Mouse (Mus musculus): Measurements from ENCODE around the gene Hnrnpk.
A peak's percentile ranks its signal among the peaks of the same experiment; 100 is the strongest.
"Not testable (repeated sequence)": the region's sequence is repeated elsewhere in the genome, so short reads cannot be mapped to it uniquely, and the experiment has no call there.

The Hnrnpk gene

DNA sequence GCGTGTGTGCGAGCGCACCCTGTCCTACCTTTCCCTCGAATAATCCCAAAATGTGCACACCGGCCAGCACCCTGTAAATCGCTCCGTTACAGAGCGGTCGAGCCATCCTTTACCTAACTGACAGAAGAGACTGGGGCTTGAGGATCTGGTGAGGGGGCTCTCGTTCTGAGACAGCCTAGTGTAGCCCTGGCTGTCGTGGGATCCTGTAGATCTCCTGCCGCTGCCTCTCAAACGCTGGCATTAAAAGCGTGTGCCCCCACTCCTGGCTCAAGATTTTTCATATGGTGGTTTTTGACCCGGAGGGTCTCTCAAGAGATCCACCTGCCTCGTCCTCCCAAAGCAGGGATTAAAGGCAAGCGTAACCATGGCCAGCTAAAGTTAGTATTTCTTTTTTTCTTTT lies at the start of gene Hnrnpk:
TSS of gene Hnrnpk (minus strand) at position 101 of the 400 bp plus-strand sequence.
- not testable (repeated sequence) for DNase-seq

DNA sequence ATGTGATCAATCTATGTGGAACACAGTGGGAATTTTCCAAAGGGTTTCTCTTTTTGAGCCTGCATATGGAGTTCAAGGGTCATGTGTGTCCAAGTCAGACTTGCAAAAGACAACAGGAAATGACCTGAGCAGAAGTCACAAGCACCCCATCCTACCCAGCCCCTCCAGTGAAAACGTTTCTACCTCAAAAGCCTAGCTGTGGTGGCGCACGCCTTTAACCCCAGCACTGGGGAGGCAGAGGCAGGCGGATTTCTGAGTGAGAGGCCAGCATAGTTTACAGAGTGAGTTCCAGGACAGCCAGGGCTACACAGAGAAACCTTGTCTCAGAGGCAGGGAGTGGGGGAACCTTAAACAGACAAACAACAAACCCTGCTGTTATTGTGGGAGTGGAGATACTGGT lies 49.1 kb upstream of the Hnrnpk start:
- DNase-seq = no peak

- no peak for DNase-seq
Measured at GRCm38 (mm10) chr13:58450459-58451182, 47.5 kb upstream of the Hnrnpk start.

DNA sequence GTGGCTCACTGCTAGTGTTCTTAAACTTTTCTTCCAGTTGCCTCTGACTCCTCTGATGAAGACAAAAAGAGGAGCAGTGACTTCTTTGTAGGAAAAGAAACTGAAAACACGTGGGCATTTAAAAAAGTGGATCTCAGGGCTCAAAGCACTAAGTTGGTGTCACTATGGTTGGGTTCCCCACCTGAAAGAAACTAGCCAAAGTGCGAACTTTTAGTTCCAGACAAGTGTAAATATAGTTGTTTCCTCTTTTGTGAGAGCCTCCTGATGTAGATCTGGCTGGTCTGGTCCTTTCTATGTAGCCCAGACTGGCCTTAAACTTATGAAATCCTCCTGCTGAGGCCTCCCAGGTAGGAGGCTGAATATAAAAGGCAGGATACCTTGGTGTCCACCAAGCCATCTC lies 43.4 kb upstream of the Hnrnpk start:
- no peak for DNase-seq

DNA sequence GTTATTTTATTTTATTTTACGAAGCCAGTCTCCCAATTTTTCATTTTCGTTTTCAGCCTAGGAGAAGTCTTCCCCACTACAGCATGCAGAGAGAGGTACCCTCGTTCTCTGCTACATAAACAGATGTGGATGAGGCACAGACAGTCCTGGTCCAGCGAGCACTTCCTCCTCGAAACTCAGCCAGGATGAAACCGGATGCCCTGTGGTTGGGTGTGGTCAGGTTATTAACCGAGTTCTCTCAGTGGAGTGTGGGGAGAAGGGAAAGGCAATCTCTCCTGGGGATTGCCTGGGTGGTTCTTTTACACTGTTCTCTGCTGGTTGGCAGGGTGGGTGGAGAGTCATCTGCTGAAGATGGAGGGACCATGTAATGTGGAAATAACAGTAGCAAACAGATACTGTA lies 40.6 kb upstream of the Hnrnpk start:
- DNase-seq = peak; percentile 42 to 66

DNA sequence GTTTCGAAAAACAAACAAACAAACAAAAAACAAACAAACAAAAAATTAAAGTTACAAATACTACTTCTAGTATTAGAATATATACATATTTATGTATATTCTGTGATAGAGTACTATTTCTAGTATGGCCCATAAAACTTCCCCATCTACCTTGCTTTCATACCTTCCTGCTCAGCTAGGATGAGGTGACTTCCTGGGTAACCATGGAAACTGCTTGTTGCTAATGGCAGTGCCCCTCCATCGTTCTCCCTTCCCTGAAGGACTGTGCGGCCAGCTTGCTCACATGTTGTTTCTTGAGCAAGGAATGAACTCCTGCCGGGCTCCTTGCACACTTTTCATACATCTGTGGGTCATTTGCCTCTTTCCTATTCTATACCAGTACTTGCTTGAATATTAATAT lies 40.2 kb upstream of the Hnrnpk start:
- no peak for DNase-seq

DNA sequence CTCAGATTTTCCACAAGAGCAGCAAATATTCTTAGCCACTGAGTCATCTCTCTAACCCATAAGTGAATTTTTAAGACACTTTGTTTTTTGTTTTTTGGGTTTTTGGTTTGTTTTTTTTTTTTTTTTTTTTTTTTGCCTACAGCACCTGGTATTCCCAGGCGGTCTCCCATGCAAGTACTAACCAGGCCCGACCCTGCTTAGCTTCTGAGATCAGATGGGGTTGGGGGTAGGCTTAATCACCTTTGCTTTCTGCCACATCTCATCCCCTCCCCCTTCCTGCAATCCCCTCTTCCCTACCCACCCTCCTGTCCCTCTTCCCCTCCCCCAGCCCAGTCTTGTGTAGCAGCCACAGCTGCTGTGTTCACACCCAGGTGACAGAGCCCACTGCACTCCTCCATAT lies 36.6 kb upstream of the Hnrnpk start:
- no peak for DNase-seq

- DNase-seq = peak; percentile 27 to 46
Measured at GRCm38 (mm10) chr13:58423061-58423660, 20.0 kb upstream of the Hnrnpk start.

GRCm38 (mm10) chr13:58422242-58422641 lies 19.1 kb upstream of the Hnrnpk start:
- DNase-seq = no peak

- DNase-seq = no peak
Measured at GRCm38 (mm10) chr13:58421026-58421425, 17.9 kb upstream of the Hnrnpk start.

DNA sequence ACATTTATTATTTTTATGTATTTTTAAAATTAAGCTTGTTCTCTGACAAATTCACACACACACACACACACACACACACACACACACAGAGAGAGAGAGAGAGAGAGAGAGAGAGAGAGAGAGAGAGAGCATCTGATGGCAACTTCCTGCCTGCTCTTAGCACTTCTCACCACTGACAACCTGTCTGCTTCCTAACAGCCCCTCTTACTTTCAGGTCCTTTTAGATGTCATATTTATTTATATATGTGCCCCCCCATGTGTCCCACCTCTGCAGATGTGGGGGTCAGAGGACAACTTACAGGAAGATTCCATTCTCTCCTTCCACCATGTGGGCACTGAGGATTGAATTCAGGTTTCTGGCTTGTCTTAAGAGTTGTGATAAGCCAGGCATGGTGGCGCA lies 16.1 kb upstream of the Hnrnpk start:
- no peak for DNase-seq

- no peak for DNase-seq
Measured at GRCm38 (mm10) chr13:58418656-58419055, 15.5 kb upstream of the Hnrnpk start.

DNA sequence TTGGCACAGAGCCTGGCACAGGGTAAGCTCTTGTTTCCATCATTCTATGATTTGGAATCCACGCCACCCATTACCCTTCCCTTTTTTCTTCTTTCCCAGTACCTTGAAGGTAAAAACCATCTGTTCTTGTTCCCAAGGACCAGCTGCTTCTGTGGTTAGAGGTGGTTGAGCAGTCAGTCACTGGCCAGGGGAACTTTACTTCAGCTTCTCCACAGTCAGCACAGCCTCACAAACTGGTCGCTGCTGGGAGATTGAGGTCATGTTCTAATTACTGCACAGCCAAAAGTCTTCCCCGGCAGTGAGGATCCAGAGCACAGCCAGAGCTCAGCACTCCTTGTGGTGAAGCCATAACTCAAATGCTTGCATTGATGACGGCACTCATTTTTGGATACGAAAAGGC lies 12.7 kb upstream of the Hnrnpk start:
- no peak for DNase-seq

- peak; percentile 40 to 66 for DNase-seq
Measured at GRCm38 (mm10) chr13:58415374-58415773, 12.2 kb upstream of the Hnrnpk start.

DNA sequence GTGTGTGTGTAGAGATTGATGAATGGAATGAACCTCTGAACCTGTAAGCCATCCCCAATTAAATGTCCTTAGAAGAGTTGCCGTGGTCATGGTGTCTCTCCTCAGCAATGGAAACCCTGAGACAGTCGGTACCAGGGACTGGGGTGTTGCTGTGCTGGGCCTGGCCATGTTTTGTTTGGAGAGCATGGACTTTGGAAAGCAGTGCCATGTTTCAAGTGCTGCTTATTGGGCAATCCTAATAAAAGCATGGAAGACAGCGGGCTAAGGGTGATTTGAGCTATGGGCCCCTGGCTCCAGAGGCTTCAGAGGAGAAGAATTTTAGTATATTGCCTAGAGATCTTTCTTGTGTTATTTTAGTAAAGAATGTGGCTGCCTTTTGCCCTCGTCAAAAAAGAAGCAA lies 7.9 kb upstream of the Hnrnpk start:
- no peak for DNase-seq

- peak; percentile 84 to 94 for DNase-seq
Measured at GRCm38 (mm10) chr13:58402744-58403110, 416 bp downstream of the Hnrnpk start.

DNA sequence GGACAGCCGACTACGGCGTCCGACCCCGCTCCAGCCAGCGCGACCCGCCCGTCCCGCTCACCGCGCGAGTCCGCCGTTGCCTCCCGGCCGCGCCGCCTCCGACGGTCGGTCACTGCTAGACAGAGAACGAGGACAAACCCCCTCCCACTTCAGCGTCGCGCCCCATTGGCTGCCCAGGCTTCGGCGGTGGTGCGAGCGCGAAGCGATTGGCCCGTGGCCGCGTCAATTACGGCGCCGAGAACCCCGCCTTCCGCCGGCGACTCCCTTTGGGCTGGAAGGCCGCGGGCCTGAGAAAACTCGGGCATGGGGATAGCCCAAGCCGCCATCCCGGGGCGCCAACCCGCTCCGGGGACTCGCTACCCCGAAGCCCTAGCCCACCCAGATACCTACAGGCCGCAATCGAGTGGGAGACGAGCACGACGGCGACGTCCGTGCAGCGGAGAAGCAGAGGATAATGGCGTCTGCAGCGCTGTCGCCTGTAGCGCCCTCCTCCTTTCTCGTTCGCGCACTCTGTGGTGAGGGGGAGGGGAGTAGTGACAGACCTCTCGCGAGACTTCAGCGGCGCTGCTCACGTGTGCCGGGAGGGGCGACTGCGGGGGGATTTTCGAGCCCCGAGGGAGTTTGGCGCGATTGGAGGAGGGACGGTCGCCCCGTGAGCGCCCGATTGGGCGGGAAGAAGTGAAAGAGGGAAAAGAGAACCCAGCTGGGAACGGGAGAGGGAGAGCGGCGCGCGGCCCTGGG lies 970 bp downstream of the Hnrnpk start, which contains the start of gene Rmi1:
TSS of gene Rmi1 (plus strand) at position 246 of the 741 bp plus-strand sequence.
- DNase-seq = peak; percentile 97 to 99

DNA sequence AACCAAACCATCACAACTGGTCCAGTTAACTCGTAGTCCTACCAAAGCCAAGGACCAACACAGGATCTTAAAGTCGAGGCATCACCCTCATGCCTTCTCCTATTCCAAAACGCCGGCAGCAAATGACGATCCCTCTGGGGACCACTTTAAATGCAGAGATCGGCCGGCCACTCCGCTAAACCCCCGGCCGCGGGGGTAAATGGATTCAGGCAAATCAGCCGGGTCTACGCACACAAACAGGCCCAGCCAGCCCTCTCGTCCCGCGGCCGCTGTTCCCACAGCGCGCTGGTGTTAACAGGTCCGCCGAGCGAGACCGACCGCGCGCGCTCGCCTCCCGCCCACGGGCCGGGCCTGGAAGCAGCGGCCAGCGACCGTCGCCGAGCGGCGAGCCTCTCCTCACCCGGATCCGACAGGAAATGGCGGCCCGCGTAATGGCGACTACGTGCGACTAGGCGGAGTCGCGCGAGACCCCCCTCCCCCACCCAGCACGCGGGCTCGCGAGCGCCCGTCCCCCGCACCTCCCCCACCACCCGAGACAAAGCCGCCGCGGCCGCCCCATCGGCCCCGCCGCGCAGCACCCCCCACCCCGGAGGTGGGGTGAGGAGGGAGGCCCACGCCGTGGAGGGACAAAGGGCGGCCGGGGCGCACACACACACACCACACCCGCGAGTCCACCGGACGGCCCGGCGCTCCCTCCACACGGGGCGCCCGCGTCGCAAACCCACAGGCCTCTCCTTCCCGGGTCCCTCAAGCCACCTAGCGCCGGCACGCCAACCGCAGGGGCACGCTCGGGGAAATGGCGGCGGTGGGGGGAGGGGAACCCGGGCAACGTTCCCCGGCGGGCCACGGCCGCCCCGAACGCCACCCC lies 1.8 kb downstream of the Hnrnpk start:
- DNase-seq = peak; percentile 84 to 91

GRCm38 (mm10) chr13:58400576-58400975 lies 2.6 kb downstream of the Hnrnpk start:
- no peak for DNase-seq

DNA sequence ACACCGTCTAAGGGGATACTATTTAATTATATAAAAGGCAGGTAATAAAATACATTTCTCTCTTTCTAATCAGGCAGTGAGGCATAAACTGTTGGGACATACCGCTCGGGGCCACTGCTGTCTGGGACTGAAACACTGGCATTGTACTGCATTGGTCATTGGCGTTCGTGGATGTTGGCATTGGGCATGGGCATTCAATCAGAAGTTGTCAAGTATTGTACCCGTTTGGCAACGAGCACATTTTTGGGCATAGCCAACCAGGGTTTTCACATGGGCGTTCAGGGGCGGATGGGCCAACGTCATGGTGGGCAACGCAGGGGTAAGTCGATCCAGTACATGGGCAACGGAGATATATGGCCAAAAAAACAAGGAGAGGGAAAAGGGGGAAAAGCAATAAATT lies 5.5 kb downstream of the Hnrnpk start:
- no peak for DNase-seq

DNA sequence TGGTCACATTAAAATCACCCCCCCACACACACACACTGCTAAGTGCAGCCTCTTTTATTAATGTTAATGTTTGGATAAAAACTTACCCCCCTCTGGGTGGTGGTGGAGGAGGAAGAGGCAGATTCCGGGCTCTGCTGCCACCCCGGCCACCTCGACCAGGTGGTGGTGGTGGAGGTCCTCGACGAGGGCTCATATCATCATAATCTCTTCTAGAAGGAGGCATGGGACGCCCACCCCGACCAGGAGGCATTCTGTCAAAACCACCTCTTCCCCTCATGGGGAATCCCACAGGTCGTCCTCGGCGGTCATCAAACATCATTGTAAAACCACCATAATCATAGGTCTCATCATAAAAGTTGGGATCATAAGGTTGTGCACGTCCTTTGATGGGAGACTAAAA lies 8.8 kb downstream of the Hnrnpk start:
- DNase-seq = not testable (repeated sequence)

DNA sequence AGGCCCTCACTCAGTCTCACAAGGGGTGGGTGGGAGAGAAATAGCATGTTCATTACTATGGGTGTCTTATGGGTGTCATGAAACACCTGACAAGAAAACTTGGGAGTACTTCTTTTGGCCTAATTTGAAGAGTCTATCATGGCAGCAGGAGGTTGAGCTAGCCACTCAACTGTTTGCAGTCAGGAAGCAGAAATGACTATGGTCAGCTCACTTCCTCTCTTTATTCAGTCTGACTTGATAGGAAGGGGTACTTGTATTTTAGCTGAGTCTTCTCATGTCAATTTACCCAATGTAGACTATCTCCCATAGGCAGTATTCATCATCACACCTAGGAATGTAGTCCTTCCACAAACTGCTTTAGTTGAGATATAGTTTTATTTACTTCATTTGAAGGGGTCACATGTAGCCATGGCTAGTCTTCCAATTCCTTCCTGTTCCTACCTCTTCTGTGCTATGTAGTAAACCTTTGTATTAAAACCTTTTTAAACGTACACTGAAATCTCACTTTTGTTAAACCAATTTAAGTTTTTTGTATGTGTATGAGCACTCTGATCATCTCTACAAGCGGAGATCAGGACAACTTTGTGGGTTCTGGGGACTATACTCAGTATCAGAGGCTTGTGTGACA lies 13.7 kb downstream of the Hnrnpk start:
- no peak for DNase-seq

Measured in kidney, postnatal 25 days (tissue).